Mouse (Mus musculus) liver, embryonic 15.5 days (tissue): Measurements from ENCODE around the gene Taf1c. TPM values are rescaled to one million over a fixed set of nuclear protein-coding genes. Genes with fewer than 3 reads are reported as not detected.

Source experiments
- ATAC-seq: fragments of 200-750 bp; cut with Nextera tagmentation; 2 replicates; pipeline ENCODE4 v1.8.0; 2017; ENCODE audit warnings: moderate number of reproducible peaks, mild to moderate bottlenecking, moderate library complexity; ENCODE audit not compliant: insufficient read depth
- H3K27ac ChIP-seq: fragments of 300-500 bp; sonication (generic); replicated peaks from 2 replicates; pipeline ENCODE4 v1.5.1; 2015; ENCODE audit warnings: mild to moderate bottlenecking, inconsistent platforms
- H3K27me3 ChIP-seq: fragments of 300-500 bp; sonication (generic); 2 replicates; pipeline ENCODE4 v1.6.1; 2015; ENCODE audit warnings: mild to moderate bottlenecking, inconsistent platforms
- H3K36me3 ChIP-seq: fragments of 300-500 bp; sonication (generic); replicated peaks from 2 replicates; pipeline ENCODE4 v1.6.1; 2015; ENCODE audit warnings: moderate library complexity, mild to moderate bottlenecking, inconsistent platforms
- H3K4me1 ChIP-seq: fragments of 300-500 bp; sonication (generic); replicated peaks from 2 replicates; pipeline ENCODE4 v1.6.1; 2015; ENCODE audit warnings: inconsistent platforms
- H3K4me2 ChIP-seq: fragments of 300-500 bp; sonication (generic); 2 replicates; pipeline ENCODE4 v1.6.1; 2015; ENCODE audit warnings: moderate library complexity, mild to moderate bottlenecking, inconsistent platforms
- H3K4me3 ChIP-seq: fragments of 300-500 bp; sonication (generic); replicated peaks from 2 replicates; pipeline ENCODE4 v1.5.1; 2015; ENCODE audit warnings: mild to moderate bottlenecking, inconsistent platforms
- H3K9ac ChIP-seq: fragments of 300-500 bp; sonication (generic); 2 replicates; pipeline ENCODE4 v1.6.1; 2015; ENCODE audit warnings: moderate library complexity, mild to moderate bottlenecking, inconsistent platforms
- H3K9me3 ChIP-seq: fragments of 300-500 bp; sonication (generic); replicated peaks from 2 replicates; pipeline ENCODE4 v1.6.1; 2016; ENCODE audit warnings: inconsistent platforms
- WGBS: fragments of 180-500 bp; shearing (Covaris S2); methylation state at CpG from one replicate; pipeline ENCODE4 v1.1.7; 2015; ENCODE audit warnings: mixed read lengths; ENCODE audit not compliant: insufficient replicate concordance; 5-methylcytosine and 5-hydroxymethylcytosine counted together
- polyA plus RNA-seq: library from polyadenylated mRNA; unstranded; fragments of >200 nt; fragmentation: Nextera tagmentation; extraction: Ambion mirVana; gene quantifications from 2 replicates; pipeline ENCODE4 v1.2.1, GENCODE M21; 2015

The Taf1c gene
- polyA plus RNA-seq, 1 experiment from 2014 or later = 5.4 TPM

GRCm38 (mm10) chr8:119635958-119636357 lies 30.9 kb upstream of the Taf1c start:
- Histone ChIP-seq H3K4me1 (no peaks in the 10 kb centered on the region), H3K27ac (no peak overlapping the region), H3K9me3 (no peaks in the 10 kb centered on the region), H3K4me2 (no peak overlapping the region), H3K27me3 (peaks cover 52% of the 10 kb centered on the region), H3K9ac (no peak overlapping the region), H3K36me3 (no peaks in the 10 kb centered on the region), H3K4me3 (no peak overlapping the region)
- WGBS = 27% methylated on average over 2 of the region's 2 CpGs
- ATAC-seq = no peak

- no peak within 1 kb of the TSS for H3K4me2 ChIP-seq
- peaks cover 55% of the 10 kb centered on the region for H3K27me3 ChIP-seq
- WGBS = 28% methylated on average over 6 of the region's 6 CpGs
- H3K4me3 ChIP-seq = no peak within 1 kb of the TSS
- no peak within 1 kb of the TSS for H3K9ac ChIP-seq
- no peak for ATAC-seq
- H3K9me3 ChIP-seq = no peaks in the 10 kb centered on the region
- no peaks in the 10 kb centered on the region for H3K4me1 ChIP-seq
- no peaks in the 10 kb centered on the region for H3K36me3 ChIP-seq
- H3K27ac ChIP-seq = no peak within 1 kb of the TSS
Measured at GRCm38 (mm10) chr8:119635378-119635777, 30.4 kb upstream of the Taf1c start, which contains the start of gene Kcng4. Gene Kcng4, minus strand, starts transcription at chr8:119635680.

DNA sequence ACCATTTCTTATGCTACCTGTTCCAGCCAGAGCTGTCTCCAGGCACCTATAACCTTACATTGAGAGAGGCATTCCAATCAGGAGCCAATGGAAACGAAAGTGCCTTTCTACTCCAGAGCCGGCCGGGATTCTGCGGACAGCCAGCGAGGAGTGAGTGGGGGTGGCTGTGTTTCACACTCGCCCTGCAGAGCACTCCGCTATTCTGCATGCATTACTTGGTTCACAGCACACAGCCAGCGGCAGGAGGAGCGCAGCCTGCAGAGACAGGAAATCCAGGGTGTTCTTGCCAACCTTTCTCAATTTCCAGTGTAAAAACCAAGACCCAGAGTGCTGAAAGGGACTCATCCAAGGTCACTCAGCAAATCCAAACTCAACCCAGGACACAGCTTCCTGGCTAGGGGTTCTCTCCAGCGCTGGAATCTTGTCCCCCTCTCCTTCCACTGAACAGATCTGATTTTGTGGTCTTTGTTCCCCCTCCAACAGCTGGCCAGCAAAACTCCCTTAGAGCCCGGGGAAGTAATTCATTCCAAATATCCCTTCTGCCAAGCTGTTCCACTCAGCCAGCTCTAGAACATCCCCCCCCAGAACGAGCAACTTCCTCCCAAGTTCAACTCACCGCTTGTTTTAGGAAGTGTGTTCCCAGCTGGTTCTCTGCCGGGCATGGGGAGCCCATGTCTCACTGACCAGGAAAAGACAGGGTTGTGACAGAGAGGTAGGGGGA lies 29.8 kb upstream of the Taf1c start:
- no peak for ATAC-seq
- no peak overlapping the region for H3K4me2 ChIP-seq
- H3K27ac ChIP-seq = no peak overlapping the region
- H3K4me1 ChIP-seq = no peaks in the 10 kb centered on the region
- no peaks in the 10 kb centered on the region for H3K9me3 ChIP-seq
- WGBS = 27% methylated on average over 14 of the region's 14 CpGs
- H3K9ac ChIP-seq = no peak overlapping the region
- H3K36me3 ChIP-seq = no peaks in the 10 kb centered on the region
- peaks cover 55% of the 10 kb centered on the region for H3K27me3 ChIP-seq
- no peak overlapping the region for H3K4me3 ChIP-seq

- Histone ChIP-seq H3K27me3 (peaks cover 55% of the 10 kb centered on the region), H3K9me3 (no peaks in the 10 kb centered on the region), H3K4me1 (no peaks in the 10 kb centered on the region), H3K9ac (no peak overlapping the region), H3K4me2 (no peak overlapping the region), H3K4me3 (no peak overlapping the region), H3K36me3 (no peaks in the 10 kb centered on the region), H3K27ac (no peak overlapping the region)
- no peak for ATAC-seq
- 39% methylated on average over 29 of the region's 29 CpGs for whole genome bisulfite sequencing
Measured at GRCm38 (mm10) chr8:119632909-119633308, 27.9 kb upstream of the Taf1c start.

DNA sequence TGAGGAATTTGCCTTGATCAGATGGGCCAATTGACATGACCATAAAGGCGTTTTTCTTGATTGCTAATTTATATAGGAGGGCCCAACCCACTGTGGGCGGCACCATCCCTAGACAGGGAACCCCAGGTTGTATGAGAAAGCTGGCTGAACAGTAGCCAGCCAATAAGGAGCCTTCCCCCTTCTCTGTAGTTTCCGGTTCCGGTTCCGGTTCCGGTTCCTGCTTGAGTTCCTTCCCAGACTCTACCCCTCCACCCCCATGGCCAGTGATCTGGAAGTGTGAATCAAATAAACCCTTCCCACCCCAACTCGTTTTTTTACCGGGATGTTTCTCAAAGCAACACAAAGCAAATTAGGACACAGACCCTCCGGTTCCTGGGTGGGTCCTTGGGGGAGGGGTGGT lies 27.2 kb upstream of the Taf1c start:
- H3K27me3 ChIP-seq = peaks cover 52% of the 10 kb centered on the region
- no peak overlapping the region for H3K9ac ChIP-seq
- no peaks in the 10 kb centered on the region for H3K9me3 ChIP-seq
- no peak overlapping the region for H3K4me2 ChIP-seq
- no peak for ATAC-seq
- WGBS = 68% methylated on average over 9 of the region's 9 CpGs
- H3K27ac ChIP-seq = no peak overlapping the region
- H3K4me1 ChIP-seq = peaks cover 5% of the 10 kb centered on the region
- no peak overlapping the region for H3K4me3 ChIP-seq
- no peaks in the 10 kb centered on the region for H3K36me3 ChIP-seq

DNA sequence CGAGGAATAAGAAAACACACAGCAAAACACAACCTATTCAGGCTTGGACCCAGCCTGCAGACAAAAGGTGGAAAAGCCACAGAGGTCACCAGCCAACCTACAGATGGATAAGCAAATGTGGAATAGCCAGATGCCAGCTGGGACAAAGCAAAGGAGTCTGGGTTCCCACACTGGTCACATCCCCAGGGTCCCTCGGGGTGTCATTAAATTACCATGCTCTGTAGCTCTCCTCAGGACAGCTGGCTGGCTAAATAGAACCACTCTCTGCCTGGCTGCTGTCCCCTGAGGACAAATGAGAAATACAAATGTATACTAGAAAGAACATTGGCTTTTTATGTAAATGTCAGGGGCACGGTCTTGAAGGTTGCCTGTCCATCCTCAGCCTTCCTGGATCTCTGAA lies 25.8 kb upstream of the Taf1c start:
- WGBS = 36% methylated on average over 3 of the region's 3 CpGs
- peaks cover 46% of the 10 kb centered on the region for H3K27me3 ChIP-seq
- H3K4me3 ChIP-seq = no peak overlapping the region
- no peaks in the 10 kb centered on the region for H3K9me3 ChIP-seq
- peaks cover 8% of the 10 kb centered on the region for H3K4me1 ChIP-seq
- H3K36me3 ChIP-seq = no peaks in the 10 kb centered on the region
- H3K27ac ChIP-seq = no peak overlapping the region
- H3K9ac ChIP-seq = no peak overlapping the region
- no peak for ATAC-seq
- H3K4me2 ChIP-seq = no peak overlapping the region

DNA sequence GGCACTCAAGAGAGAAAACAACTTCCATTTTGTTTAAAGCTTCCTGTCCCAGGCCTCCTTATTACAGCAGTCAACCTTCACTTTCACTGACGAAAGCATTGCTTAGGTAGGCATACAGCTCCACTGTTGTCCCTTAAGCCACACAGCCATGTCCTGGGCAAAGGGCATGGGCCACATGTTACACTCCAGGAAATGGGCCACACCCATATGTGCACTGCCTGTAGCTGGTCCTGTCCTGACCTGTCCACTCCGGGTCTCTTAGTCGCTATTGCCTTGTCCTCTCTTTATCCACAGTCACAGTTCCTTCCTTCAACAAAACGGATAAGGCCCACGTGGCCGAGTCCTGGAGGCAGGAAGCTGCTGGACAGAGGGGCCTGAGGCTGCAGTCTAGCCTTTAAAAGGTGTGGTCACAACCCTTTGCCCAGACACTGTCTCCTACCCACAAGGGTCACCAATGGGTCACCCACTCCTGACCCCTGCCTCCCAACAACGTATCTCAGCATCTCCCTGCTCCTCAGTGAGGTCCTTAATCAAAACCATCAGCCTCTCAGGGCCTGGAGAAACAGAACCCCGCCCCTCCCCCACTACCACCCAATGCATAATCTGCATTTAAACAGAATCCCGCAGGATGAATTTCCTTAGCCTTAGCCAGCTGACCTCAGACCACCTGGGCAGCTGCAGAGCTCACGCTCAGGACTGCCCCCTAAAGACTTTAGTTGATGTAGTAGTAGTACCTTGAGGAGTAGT lies 22.8 kb upstream of the Taf1c start:
- no peak overlapping the region for H3K4me2 ChIP-seq
- no peak overlapping the region for H3K27ac ChIP-seq
- peak; percentile 54; the same call in 1 of the 2 replicates for ATAC-seq
- WGBS = 28% methylated on average over 10 of the region's 10 CpGs
- H3K9ac ChIP-seq = no peak overlapping the region
- H3K4me3 ChIP-seq = no peak overlapping the region
- peaks cover 16% of the 10 kb centered on the region for H3K27me3 ChIP-seq
- H3K4me1 ChIP-seq = peaks cover 8% of the 10 kb centered on the region
- H3K36me3 ChIP-seq = no peaks in the 10 kb centered on the region
- H3K9me3 ChIP-seq = no peaks in the 10 kb centered on the region

DNA sequence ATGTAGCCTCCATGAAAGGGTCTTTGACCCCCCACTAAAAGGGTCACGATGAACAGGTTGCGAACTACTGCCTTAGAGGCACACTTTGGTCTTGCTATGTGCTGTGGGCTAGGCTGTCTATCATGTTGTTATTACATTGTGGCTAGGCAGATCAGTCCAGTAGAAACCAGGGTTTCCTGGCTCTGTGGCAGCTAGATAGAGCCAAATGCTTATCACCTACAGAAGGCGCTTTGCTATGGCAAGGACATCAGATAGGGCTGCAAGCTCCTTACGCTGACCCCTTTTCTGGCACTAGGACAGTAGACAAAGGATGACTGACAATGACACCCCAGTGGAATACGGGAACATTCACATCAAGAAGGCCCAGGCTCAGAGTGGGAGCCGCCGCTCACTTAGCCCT lies 22.2 kb upstream of the Taf1c start:
- Histone ChIP-seq H3K9me3 (no peaks in the 10 kb centered on the region), H3K4me2 (no peak overlapping the region), H3K9ac (no peak overlapping the region), H3K36me3 (no peaks in the 10 kb centered on the region), H3K27ac (no peak overlapping the region), H3K4me1 (peaks cover 8% of the 10 kb centered on the region), H3K4me3 (no peak overlapping the region), H3K27me3 (peaks cover 10% of the 10 kb centered on the region)
- 39% methylated on average over 7 of the region's 7 CpGs for WGBS
- peak; percentile 51; the same call in 1 of the 2 replicates for ATAC-seq

DNA sequence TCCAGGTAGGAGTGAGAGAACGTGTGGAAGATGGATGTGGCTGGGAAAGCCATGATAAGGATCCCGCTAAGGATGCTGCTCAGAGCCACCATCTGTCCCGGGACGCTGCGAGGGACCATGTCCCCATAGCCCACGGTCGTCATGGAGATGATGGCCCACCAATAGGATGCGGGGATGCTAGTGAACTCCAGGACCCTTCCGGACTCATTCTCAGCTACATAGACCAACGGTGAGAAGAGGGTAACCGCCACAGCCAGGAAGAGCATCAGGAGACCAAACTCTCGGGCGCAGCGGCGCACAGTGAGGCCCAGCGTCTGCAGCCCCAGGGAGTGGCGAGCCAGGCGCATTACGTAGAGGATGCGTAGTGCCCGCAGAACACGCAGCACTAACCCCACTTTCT lies 20.8 kb upstream of the Taf1c start:
- no peak overlapping the region for H3K4me3 ChIP-seq
- no peaks in the 10 kb centered on the region for H3K9me3 ChIP-seq
- ATAC-seq = no peak
- H3K9ac ChIP-seq = no peak overlapping the region
- H3K27me3 ChIP-seq = peaks cover 2% of the 10 kb centered on the region; the same call in 1 of the 2 replicates
- WGBS = 75% methylated on average over 22 of the region's 22 CpGs
- no peaks in the 10 kb centered on the region for H3K36me3 ChIP-seq
- H3K4me2 ChIP-seq = no peak overlapping the region
- H3K27ac ChIP-seq = no peak overlapping the region
- peaks cover 8% of the 10 kb centered on the region for H3K4me1 ChIP-seq

GRCm38 (mm10) chr8:119624916-119625315 lies 19.9 kb upstream of the Taf1c start:
- 78% methylated on average over 7 of the region's 7 CpGs for WGBS
- Histone ChIP-seq H3K4me3 (no peak overlapping the region), H3K9me3 (no peaks in the 10 kb centered on the region), H3K4me1 (peaks cover 8% of the 10 kb centered on the region), H3K9ac (no peak overlapping the region), H3K36me3 (no peaks in the 10 kb centered on the region), H3K27me3 (no peaks in the 10 kb centered on the region), H3K4me2 (no peak overlapping the region), H3K27ac (no peak overlapping the region)
- no peak for ATAC-seq

DNA sequence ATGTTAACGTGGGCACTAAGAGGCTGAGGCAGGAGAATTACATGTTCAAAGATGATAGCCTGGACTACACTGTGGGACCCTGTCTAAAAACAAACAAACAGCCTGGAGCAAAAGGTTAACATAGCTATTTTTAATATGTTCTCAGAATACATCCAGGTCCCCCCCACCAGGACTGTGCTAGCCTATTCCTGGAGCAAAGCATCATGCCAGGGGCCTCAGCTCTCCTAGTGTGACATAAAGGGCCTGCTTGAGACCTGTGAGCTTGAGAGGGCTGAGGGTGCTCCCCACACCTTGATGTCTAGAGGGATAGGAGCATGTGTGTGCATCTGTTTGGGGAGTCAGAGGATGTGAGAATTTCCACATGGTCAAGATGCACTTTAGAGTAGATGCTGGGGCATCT lies 18.7 kb upstream of the Taf1c start:
- Histone ChIP-seq H3K36me3 (no peaks in the 10 kb centered on the region), H3K4me2 (no peak overlapping the region), H3K27me3 (no peaks in the 10 kb centered on the region), H3K9ac (no peak overlapping the region), H3K27ac (no peak overlapping the region), H3K9me3 (no peaks in the 10 kb centered on the region), H3K4me1 (peaks cover 8% of the 10 kb centered on the region), H3K4me3 (no peak overlapping the region)
- 60% methylated on average over 1 of the region's 1 CpGs for WGBS
- ATAC-seq = no peak
